Mouse (Mus musculus) cerebellum, adult 18-20 months (tissue): ENCODE data around the gene Uri1.

Experiments
- DNase-seq, 2 experiments: peaks; one replicate each; pipeline ENCODE4 v3.0.0; 2021

Gene Uri1

DNA sequence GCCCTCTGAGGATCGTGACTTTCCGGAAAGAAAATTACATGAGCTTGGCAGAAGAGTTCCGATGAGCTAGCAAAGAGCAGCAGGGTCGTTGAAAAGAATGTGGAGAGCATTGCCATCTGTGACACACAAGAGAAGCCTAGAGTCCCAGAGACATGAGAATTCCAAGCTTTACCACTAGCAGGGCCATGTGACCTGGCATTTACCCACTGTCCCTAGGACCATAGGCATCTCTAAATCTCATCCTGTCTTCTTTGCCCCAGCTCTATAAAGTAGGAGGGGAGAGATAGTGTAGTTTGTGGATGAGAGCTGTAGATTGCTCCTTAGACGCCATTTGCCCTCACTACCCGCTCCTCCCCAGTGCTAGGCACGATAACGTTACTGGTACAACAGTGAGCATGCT is at the start of gene Uri1:
Uri1 (minus strand) TSS at position 101 of the 400 bp plus-strand sequence.
- DNase-seq, result no peak

DNA sequence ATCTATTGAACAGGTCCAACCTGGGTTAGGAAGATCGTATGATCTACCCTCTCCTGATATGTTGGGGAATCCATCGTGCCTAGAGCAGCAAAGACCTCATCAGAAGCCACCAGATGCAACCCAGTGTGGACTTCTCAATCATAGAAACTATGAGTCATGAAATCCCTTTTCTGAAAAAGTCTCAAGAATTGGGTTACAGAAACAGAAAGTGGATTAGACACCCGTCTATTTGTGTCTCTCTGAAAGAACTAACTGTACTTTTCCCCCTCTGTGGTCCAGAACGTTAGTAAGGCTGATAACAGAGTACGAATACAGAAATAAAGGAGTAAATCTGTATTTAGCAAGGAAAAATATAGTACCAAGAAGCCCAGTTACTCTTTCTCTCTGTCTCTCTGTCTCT is 47.7 kb upstream of the Uri1 start:
- DNase-seq, result no peak

DNA sequence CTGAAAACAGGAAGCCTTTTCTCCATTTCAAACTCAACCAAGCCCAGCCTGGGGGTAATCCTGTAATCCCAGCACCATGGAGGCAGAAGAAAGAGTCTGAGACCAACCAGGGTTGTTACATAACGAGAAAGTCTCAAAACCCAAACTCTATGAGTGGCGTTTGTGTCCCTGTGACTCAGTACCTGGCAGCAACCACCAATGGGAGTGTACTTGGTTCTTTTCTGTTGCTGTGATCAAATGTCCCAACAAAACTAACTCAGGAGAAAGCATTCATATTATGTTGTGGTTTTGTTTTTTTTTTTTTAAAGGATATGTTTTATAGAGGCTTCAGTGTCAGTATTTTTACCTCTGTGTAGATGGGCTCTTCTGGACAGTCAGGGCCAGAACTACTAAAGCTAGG is 47.3 kb upstream of the Uri1 start:
- no peak for DNase-seq

DNA sequence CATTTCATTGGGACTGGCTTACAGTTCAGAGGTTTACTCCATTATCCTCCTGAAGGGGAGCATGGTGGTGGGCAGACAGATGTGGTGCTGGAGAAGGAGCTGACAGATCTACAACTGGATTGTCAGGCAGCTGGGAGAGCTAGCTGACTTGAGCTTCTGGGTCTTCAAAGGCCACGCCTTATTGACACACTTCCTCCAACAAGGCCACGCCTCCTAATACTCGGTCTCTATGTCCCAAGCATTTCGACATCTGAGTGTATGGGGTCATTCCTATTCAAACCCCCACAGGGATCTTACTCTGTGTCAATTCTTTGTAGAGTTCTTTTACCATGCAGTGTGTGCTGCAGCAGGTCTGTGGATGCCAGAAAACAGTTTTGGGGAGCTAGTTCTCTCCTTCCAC is 41.1 kb upstream of the Uri1 start:
- DNase-seq, result no peak

DNA sequence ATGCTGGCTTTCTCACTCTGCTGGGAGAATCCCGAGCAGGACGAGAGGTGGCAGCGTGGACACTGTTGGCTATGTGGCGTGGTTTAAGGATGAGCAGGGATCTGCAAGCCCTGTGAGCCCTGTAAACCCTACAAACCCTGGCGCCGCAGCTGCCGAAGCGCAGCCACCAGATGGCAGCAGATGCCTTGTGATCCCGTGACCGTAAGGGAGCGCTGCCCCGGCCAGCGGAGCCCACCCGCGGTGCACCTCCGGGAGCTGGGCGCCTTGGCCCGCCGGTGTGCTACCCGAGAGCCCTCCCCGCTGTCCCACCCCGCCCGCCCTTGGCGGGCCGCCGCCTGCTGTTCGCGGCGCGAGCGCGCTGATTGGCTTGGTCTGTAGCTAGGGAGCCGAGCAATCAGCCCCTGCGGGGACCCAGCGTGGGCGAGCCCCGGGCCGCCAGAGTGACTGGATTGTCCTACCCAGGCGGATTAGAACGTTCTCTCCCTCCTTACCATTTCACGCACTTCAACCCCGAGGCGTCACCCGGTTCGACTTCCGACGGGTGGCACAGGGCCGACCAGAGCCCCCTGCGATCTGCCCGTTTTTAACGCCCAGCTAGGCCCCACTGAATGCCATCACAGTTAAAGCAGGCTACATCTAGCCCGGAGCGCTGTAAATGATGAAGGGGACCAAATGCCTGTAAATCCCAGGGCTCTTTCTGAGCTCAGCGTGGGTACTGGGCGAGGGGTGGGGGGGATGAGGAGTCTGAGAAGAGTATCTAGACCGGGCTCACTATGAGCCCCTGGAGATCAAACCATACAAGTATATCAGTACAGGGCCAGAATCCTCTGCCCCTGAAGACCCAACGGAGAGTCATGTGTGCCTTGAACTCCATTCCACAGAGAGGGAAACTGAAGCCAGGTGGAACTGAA is 38.0 kb upstream of the Uri1 start:
- peak; percentile 92 to 94 for DNase-seq

DNA sequence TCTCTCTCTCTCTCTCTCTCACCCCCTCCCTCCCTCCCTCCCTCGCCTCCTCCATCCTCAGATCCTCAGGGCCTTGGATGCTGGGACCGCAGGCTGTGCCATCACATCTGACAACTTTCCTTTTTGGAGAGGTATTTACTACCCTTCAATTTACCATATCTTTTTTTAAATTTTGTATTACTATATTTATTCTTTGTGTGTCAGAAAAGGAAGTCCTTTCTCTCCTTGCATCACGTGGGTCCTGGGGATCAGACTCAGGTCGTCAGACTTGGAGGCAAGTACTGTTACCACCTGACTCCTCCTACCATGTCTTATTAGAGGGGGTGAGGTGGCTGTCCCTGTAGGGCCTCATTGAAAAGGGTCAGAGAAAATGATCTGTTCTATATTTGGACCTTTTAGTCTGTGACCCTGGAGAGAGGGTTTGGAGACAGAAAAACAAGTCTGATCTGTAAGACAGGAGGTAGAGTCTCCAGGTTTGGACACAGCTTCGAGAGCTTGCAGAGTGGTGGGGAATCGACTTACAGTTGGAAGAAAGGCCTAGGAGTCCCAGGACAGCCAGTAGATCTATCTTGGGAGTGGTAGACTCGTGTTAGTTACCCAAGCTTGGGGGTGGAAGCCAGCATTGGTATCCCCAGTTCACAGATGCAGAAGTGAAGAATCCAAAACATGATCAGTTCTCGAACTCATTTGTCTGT is 36.4 kb upstream of the Uri1 start:
- DNase-seq, result no peak

DNA sequence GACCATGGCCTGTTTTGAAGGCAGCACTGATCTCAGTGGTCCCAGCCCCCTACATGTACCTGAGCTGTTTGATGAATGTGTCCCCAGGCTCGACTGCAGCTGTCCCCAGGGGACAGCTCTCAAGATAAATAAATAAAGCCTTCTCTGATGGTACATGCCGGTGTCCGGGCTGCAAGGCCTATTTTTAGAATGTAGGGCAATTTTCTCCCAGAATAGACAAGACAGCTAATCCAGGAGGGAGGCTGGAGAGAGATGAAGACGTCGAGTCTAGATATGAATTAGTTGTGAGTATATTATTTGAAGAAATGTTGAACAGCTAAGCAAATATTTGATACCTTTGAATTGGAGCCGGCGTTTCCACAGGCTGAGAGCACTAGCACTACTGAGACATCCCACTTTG is 35.7 kb upstream of the Uri1 start:
- peak; percentile 14 to 26 for DNase-seq

DNA sequence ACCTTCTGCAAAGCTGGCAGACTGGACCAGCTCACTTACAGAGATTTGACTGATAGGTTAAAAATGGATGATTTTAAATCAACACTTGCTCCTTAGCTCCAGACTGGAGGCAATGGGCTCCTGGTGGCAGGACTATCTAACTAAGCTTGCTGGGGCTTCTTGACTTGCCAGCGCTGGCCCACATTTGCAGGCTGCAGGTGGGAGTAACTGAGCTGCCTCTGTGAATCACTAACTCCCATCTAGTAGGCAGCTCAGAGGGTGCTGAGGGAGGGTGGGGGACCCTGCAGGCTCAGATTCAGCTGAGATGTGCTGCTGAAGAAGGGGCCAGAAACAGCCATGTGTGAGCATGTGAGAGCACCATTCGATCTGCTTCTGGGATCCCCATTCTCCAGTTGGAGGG is 32.6 kb upstream of the Uri1 start:
- DNase-seq, result no peak

DNA sequence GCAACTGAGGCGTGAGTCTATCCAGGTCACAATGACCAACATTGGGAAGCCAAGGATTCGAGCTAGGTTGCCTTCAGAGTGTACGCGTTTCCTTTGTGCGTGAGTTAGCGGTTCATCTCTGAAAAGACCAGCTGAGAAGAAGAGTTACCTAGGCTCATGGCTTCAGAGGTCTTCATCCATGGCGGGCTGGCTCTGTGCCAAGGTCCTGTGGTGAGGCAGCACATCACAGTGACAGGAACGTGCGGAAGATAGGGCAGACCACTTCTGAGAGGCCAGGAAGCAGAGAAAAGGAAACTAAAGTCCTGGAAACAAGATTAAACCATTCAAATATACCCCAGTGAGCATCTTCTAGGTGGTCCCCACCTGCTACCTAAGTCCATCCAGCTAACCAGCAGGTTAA is 30.9 kb upstream of the Uri1 start:
- no peak for DNase-seq

DNA sequence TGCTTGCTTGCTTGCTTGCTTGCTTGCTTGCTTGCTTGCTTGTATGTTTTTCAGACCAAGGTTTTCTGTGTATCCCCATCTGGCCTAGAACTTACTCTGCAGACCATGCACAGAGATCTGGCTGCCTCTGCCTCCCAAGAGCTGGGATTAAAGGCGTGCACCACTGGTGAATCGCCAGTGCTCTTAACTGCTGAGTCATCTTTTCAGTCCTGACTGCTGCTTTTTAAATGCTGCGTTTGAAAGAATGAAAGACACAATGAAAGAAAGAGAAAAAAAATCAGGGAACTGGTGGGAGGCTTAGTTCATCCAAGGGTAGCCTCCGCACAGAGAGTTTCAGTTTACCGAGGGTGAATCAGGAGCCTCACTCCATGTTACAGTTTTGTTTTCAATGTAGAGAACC is 23.9 kb upstream of the Uri1 start:
- no peak for DNase-seq

DNA sequence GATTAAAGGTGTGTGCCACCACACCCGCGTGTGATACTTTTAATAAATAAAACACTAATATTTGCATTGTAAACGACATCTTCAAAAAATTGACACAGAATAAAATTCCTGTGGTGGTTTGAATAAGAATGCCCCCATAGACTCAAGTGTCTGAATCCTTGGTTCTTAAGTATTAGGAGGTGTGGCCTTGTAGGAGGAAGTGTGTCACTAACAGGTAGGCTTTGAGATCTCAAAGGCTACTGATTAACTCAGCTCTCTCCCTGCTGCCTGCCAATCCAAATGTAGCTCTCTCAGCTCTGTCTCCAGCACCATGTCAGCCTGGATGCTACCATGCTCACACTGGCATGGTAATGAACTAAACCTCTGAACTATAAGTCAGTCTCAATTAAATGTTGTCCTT is 17.9 kb upstream of the Uri1 start:
- DNase-seq, result no peak

DNA sequence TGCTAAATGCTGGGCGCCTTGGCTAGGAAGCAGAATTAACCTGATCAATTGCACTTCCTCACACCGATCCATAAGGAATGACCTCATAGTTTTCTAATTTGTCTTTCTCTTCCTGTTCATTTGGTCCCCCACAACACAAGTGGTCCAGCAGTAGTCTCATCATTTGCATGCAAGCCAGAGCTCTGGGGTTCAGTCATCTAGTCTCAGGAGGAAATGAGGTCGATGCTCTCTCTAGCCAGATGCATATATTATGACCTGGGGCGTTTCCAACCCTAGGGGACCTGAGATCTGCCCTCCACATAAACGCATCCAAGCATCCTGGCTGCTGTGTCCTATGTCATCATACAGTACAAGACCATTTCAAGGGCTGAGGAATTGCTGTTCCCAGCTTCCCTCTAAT is 14.2 kb upstream of the Uri1 start:
- no peak for DNase-seq

DNA sequence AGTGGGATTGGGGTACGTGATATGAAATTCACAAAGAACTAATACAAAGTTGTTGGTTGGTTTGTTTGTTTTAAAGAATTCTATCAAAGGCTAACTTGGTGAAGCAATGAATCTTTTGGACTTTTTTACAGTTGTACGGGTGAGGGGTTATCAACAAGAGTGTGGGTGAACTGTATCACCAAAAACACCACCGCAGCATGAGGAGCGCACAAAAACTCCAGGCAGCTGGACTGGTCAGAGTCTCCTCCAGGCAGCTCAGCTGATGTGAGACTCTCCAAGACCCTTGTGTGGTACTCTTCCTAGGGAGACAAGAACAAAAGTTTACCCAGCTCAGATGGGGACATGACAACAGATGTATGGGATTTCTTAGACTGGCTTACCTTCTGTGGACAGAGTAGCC is 7.8 kb upstream of the Uri1 start:
- DNase-seq, result no peak

DNA sequence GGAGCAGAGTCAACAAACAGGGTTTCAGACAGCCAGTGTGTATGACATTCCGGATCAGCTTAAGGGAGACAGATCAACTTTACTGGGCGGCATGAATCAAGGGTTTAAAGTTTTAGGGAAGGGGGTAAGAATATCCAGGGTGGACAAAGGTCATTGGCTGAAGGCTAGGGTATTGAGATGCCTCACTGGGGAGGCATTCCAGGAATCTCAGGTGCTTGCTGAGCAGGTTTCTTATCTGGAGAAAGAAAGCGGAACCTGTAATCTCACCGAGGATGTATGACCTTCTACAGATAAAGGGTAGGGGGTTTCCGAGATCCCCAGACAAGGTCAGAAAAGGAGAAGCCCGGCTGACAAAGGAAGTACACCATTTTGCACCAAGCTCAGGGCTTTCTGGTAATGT is 7.3 kb upstream of the Uri1 start:
- no peak for DNase-seq

DNA sequence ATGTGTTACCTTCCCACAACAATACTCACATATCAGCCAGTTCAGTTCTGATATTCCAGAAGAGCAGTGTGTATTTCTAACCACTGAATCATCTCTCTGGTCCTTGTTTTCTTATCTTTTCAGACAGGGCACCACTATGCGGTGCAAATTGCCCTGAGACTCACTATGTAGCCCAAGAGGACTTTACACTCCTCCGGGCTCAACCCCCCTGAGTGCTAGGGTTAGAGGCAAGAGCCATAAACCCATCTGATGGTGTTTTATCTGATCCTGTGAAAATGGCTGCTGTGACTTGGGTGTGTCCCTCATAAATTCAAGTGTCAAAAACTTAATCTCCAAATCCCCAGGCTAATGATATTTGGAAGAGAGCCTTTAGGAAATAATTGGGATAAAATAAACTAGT is 6.6 kb upstream of the Uri1 start:
- DNase-seq, result no peak

DNA sequence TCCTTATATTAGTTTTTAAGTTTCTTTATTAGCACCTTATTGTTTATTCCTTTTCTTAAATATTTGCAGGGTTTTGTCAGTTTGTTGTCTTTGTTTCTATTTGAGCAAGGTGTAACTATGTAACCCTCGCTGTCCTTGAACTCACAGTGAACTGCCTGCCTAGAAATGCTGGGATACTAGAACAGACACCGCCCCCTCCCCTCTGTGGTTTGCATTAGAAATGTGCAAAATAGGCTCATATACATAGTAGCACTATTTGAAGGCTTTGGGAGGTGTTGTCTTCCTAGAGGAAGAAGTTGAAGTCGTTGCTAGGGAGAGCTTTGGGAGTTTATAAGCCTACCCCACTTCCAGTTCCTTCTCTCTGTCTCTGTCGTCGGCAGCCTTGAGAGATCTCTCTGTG is 5.7 kb upstream of the Uri1 start:
- no peak for DNase-seq

DNA sequence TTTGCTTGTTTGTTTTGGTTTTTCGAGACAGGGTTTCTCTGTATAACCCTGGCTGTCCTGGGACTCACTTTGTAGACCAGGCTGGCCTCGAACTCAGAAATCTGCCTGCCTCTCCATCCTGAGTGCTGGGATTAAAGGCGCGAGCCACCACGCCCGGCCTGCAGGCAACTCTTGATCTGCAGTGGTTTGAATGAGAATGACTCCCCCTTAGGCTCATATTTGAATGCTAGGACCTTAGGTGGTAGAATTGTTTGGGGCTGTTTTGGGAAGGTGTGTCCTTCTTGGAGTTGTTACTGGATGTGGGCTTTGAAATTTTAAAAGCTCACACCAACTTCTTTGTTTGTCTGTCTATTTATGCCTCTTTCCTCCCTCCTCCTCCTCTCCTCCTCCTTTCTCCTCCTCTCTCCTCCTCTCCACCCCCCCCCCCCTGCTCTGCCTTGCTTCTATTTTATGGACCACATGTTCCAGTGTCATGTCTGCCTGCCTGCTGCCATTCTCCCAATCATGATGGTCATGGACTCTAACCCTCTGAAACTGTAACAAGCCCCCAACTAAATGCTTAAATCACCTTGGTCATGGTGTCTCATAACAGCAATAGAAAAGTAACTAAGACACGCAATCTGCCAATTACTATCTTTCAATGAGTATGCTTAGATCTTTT is 4.7 kb upstream of the Uri1 start:
- no peak for DNase-seq

DNA sequence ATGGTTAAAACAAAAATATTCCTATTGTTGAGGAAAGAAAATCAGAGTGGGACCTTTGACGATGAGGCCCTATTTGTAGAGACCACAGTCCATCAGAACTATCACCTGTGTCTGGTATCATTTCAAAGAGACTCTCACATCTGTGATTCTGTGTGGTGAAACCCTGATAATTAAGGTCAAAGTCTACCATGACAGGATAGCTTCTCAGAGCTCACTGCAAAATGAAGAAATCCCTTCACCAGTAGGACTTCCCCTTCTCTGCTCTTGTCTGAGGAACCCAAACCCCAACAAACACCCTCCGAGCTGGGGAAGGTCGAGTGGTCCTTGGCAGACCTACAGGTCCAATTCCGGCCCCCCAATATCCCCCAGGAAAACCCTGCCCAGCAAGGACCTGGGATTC is 1.5 kb upstream of the Uri1 start:
- DNase-seq, result no peak

DNA sequence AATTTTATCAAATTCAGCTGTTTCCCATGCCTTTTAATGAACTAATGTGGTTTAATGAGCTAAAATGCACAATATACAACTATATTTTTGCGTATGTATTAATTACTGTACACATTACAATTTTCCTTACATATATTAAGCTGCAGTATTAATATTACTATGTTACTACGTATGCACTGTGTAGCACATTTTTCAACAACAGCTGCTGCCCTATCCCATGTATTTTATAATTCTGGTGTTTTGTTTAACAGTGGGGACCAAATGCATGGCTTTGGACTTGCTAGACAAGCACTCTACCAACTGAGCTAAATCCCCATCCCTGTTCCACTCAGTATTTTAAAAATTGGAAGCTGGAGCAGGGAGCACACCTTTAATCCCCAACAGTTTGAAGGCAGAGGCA is 3.6 kb downstream of the Uri1 start:
- no peak for DNase-seq

DNA sequence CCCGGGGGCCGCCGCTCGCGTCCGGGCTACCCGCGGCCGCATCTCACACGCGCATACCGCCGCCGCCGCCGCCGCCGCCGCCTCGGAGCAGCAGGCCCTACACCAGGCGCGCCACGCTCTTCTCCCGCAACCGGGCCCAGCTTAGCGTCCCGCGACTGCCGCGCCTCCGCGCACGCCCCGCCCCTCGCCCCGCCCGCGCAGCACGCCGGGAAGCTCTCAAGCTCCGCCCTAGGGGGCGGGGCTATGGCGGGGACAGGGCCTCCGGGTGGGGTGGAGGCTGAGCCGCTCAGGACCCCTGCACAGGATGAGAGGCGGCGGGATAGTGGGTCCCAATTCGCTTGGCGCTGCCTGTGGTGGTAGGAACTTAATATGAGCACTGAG is 4.0 kb downstream of the Uri1 start:
- peak; percentile 90 to 98 for DNase-seq

DNA sequence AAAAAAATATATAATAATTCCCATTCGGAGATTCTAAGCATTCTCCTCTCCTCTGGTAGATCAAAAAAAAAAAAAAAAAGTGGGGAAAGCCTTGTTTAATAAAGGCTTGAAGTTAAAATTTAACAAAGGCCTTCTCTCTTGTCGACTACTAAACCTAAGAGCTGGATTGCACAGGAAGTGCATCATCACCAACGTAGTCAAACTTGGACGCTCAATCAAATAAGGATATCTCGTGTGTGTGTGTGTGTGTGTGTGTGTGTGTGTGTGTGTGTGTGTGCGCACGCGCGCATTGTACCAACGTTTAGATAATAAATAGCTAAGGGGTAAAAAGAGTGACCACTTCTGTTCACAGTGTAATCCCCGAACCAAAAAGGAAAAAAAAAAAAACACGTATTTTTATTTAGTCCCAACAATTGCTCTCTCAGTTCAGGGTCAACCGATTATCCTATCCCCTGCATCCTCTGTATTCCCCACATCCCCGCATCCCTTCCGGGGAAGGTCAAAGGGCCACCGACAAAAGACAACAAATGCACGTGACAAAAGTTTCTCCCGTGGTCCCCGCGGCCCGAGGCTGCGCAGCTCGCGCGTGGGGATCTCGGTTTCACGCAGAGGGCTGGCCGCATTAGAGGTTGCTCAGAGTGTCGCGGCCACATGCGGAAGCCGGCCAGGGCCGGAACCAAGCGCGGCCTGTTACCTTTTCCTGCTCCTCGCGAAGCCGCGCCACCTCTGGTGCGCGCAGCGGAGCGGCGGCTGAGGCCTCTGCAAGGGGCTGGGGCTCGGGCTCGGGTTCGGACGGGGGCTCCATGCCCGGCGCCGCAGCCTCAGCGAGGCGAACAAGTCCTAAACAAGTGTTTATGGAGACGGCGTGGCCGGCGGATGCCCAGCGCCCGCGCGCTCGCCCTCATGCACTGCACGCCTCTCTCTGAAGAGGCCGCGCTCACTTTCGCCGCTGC is 4.7 kb downstream of the Uri1 start:
- peak; percentile 60 to 78 for DNase-seq

DNA sequence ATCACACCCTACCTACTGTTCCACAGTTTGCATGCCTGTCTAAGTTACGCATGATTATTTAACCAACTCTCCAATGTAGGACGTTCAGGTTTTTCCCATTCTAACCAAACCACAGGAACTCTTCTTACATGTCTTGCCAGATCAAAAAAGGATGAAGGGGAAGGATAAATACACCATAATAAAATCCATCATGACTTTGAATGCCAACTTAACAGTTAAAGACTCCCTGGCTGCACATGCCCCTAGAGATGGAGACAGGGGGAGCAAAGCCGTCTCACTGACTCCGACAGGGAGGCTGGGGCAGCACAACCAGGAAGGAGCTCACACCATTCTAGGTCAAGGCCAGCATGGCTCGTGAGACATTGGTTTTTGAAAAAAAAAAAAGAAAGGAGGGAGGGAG is 8.0 kb downstream of the Uri1 start:
- no peak for DNase-seq

DNA sequence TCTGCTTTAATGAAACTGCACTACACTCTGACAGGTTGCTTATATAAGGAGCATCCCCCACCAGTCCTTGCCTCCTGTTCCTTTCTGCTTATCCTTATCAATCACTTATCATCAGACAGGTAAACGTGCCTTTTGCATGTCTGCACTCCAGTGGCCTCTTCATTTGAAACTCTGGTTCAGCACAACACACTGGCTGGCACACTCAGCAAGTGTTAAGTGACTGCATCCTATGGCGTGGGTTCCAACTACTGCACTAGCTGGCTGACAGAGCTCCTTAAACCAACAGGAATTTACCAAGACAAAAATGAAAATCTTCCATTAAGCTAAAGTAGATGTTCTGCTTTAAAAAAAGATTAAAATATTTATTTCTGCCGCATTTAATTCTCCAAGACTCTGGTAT is 9.4 kb downstream of the Uri1 start:
- DNase-seq, result no peak
